Mouse (Mus musculus) common myeloid progenitor, adult 5-6 weeks (primary cell): ENCODE data around the gene Olfr135. TPM values are rescaled to one million over a fixed set of nuclear protein-coding genes. Genes with fewer than 3 reads are reported as not detected.

Source experiments
- ATAC-seq: replicated peaks from 2 replicates; pipeline ENCODE4 v1.8.0; 2016; ENCODE audit warnings: low read depth, mild to moderate bottlenecking, moderate TSS enrichment, inconsistent platforms; ENCODE audit not compliant: poor library complexity, severe bottlenecking
- total RNA-seq: library from RNA; stranded (forward); fragments of 200-1000, 187-1606 nt; gene quantifications from 2 replicates; pipeline ENCODE4 v1.2.3, GENCODE M21; 2017

Olfr135 gene
- total RNA-seq = not detected in 2 replicates

- ATAC-seq = no peak
Measured at GRCm38 (mm10) chr17:38204035-38204434, at the start of gene Olfr135. Olfr135 (plus strand) TSS chr17:38204335.

GRCm38 (mm10) chr17:38171088-38171487, 33.0 kb upstream of the Olfr135 start, which contains the start of gene Olfr134:
Olfr134 (plus strand) TSS chr17:38171388.
- no peak for ATAC-seq

Other genes with a start within 250 kb of the Olfr135 start
- gene Olfr129, start 144.3 kb upstream of the Olfr135 start, total RNA-seq = not detected in 2 replicates
- gene Olfr130, start 140.4 kb upstream of the Olfr135 start, total RNA-seq = not detected in 2 replicates
- gene Olfr131, start 115.6 kb upstream of the Olfr135 start, total RNA-seq = not detected in 2 replicates
- gene Olfr132, start 69.8 kb upstream of the Olfr135 start, total RNA-seq = not detected in 2 replicates
- gene Olfr133, start 59.1 kb upstream of the Olfr135 start, total RNA-seq = not detected in 2 replicates
- gene Olfr134, start 32.9 kb upstream of the Olfr135 start, total RNA-seq = not detected in 2 replicates
- gene Olfr138, start 56.7 kb downstream of the Olfr135 start, total RNA-seq = not detected in 2 replicates
- gene Olfr137, start 103.2 kb downstream of the Olfr135 start, total RNA-seq = not detected in 2 replicates
- not detected in 2 replicates for gene Olfr136, start 125.5 kb downstream of the Olfr135 start, total RNA-seq
- gene Esp36, start 215.8 kb downstream of the Olfr135 start, total RNA-seq = not detected in 2 replicates